Mouse (Mus musculus): Measurements from ENCODE around the gene Fxn.

DNA sequence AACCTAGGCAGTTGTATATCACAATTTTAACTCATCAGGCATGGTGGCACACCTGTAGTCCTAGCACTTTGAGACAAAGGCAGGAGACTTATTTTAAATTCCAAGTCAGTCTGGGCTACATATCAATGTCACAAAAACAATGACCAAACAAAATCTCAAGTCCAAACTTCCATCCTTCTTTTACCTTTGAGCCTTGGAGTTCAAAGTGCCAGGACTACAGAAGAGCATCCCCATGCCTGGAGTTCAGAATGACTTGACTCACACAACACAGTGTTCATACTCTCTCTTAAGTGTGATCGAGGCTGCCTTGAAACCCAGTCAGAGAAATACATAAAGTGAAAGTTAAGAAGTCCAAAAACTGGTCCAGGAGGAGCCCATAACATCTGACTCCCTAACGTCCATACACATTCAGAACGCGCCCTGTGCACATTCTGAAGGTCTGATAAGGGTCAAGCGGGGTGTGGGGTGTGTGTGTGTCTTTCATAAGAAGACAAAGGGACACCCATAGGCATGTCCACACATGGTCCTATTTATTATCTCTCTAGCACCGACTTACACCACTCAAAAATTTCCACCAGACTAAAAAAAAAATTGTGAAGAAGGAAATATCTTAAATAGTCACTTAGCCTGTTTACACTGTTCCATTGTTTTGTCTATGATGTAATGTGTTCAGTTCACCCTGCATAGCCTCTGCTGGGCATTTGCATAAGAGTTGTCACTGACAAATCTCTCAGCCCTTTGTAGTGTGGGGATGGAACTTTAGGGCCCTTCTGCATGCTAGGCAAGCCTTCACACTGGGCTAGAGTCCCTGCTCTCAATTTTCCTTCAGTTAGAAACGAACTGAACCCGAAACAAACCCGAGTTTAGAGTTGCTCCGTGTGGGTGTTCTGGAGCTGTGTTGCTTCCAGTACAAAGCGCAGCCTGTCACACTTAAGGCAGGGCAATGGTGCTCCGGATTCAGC is 20.7 kb downstream of the Fxn start:
- TF ChIP-seq CTCF (conservative IDR thresholded peaks at IDR 0.05; ENCODE audit: insufficient read depth, insufficient read length, low read depth, low read length): no peak
- TF ChIP-seq POLR2A (IDR thresholded peaks at IDR 0.05; ENCODE audit: low read depth, low read length): no peak

Measured in kidney, adult 2 months (tissue).